Mouse (Mus musculus) liver, embryonic 14.5 days (tissue): ENCODE data around the gene Sspn. TPM values are rescaled to one million over a fixed set of nuclear protein-coding genes. Genes with fewer than 3 reads are reported as not detected.
A peak's percentile ranks its signal among the peaks of the same experiment; 100 is the strongest.

Experiments used
- ATAC-seq: fragments of 200-750 bp; cut with Nextera tagmentation; 2 replicates; pipeline ENCODE4 v1.8.0; 2017; ENCODE audit warnings: moderate number of reproducible peaks, mild to moderate bottlenecking, moderate library complexity; ENCODE audit not compliant: insufficient read depth
- DNase-seq, 3 experiments: peaks; one replicate each; pipeline ENCODE4 v3.0.0-alpha.2; 2012 to 2013; ENCODE audit warnings: low read depth in 3 of 3, low spot score in 3 of 3
- H3K27ac ChIP-seq: fragments of 300-500 bp; sonication (generic); 2 replicates; pipeline ENCODE4 v1.5.1; 2014; ENCODE audit warnings: moderate library complexity, mild to moderate bottlenecking, control low read depth, inconsistent platforms
- H3K27me3 ChIP-seq: fragments of 300-500 bp; sonication (generic); 2 replicates; pipeline ENCODE4 v1.6.1; 2014; ENCODE audit warnings: mild to moderate bottlenecking, low read length, moderate library complexity; ENCODE audit not compliant: control insufficient read depth, insufficient read depth
- H3K36me3 ChIP-seq: fragments of 300-500 bp; sonication (generic); replicated peaks from 2 replicates; pipeline ENCODE4 v1.6.1; 2014; ENCODE audit warnings: low read depth; ENCODE audit not compliant: control insufficient read depth, insufficient read depth
- H3K4me1 ChIP-seq, 2 experiments: fragments of 200-500 bp in 1 of 2; fragments of 300-500 bp in 1 of 2; sonication (generic) in 1 of 2; replicated peaks; 2 replicates each; pipeline ENCODE4 v1.6.1; 2012 to 2014; ENCODE audit warnings: antibody characterized with exemption in 1 of 2, inconsistent platforms in 1 of 2, low read length in 1 of 2; ENCODE audit not compliant: control insufficient read depth in 2 of 2, insufficient read depth in 2 of 2
- H3K4me2 ChIP-seq: fragments of 300-500 bp; sonication (generic); 2 replicates; pipeline ENCODE4 v1.6.1; 2014; ENCODE audit warnings: low read depth, mild to moderate bottlenecking, control low read depth, moderate library complexity
- H3K4me3 ChIP-seq, 2 experiments: fragments of 200-500 bp in 1 of 2; fragments of 300-500 bp in 1 of 2; sonication (generic) in 1 of 2; 2 replicates each; pipeline ENCODE4 v1.5.1; 2012 to 2014; ENCODE audit warnings: low read depth in 2 of 2, low read length in 2 of 2, mild to moderate bottlenecking in 2 of 2, control low read depth in 1 of 2, inconsistent platforms in 1 of 2, moderate library complexity in 1 of 2; ENCODE audit not compliant: insufficient read depth in 1 of 2
- H3K9ac ChIP-seq: fragments of 300-500 bp; sonication (generic); replicated peaks from 2 replicates; pipeline ENCODE4 v1.6.1; 2014; ENCODE audit warnings: mild to moderate bottlenecking, control low read depth, moderate library complexity
- H3K9me3 ChIP-seq: fragments of 300-500 bp; sonication (generic); 2 replicates; pipeline ENCODE4 v1.6.1; 2016; ENCODE audit warnings: low read length, mixed read lengths; ENCODE audit not compliant: control insufficient read depth
- CTCF ChIP-seq: IDR thresholded peaks from 2 replicates; pipeline ENCODE4 v1.5.1; 2016; ENCODE audit warnings: antibody characterized with exemption, low read depth, control low read depth
- EP300 ChIP-seq: IDR thresholded peaks from 2 replicates; pipeline ENCODE4 v1.6.1; 2016; ENCODE audit warnings: antibody characterized with exemption, low read depth
- WGBS: fragments of 180-500 bp; shearing (Covaris S2); extraction: QIAGEN DNeasy Blood & Tissue Kit; methylation state at CpG from one replicate; pipeline ENCODE4 v1.1.7; 2014; ENCODE audit not compliant: insufficient replicate concordance; 5-methylcytosine and 5-hydroxymethylcytosine counted together
- polyA plus RNA-seq, 2 experiments: library from polyadenylated mRNA; depleted of rRNA in 1 of 2; stranded (reverse) in 1 of 2; unstranded in 1 of 2; fragments of >200 nt; fragmentation: Nextera tagmentation in 1 of 2; extraction: Ambion mirVana in 1 of 2; gene quantifications; 2 replicates each; pipeline versions ENCODE4 v1.2.1 to v1.2.3; 2012 to 2014

The Sspn gene
- polyA plus RNA-seq, 2 experiments = 0.17 to 0.32 TPM

DNA sequence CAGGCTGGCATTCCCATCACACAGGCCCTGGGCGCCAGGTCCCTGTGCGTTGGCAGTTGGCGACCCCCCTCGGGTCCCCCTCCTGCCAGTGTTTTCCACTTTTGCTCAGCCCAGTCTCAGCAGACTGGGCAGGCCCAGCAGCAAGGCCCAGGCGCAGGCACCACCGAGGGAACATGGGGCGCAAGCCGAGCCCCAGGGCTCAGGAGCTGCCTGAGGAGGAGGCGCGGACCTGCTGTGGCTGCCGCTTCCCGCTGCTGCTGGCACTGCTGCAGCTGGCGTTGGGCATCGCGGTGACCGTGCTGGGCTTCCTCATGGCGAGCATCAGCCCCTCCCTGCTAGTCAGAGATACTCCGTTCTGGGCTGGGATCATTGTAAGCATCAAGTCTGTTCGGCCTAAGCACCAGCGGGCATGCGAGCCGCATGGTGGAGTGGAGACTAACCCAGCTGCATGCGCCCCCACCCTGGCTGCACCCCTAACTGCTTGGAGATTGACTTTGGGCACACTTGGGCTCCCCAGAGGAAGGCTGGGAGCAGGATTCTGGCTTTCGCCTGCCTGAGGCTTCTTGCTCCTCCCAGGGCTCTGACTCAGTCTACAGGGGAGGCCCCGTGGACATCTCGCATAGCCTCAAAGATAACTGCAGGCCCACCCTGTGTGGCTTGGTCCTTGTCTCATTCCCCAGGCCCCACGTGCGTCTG is 2.7 kb downstream of the Sspn start:
- H3K36me3 ChIP-seq = no peaks in the 10 kb centered on the region
- 0 out of 4 replicates have a peak overlapping the region, but pooled peaks of 1 of the 2 experiments have one; percentile 2 for H3K4me3 ChIP-seq
- ATAC-seq (no peak; the same call in 1 of the 2 replicates), DNase-seq (no peak)
- H3K9ac ChIP-seq = no peak overlapping the region
- 38% methylated on average over 28 of the region's 28 CpGs for WGBS
- no peaks in the 10 kb centered on the region for H3K9me3 ChIP-seq
- H3K27ac ChIP-seq = no peak overlapping the region
- TF ChIP-seq EP300 = no peak
- no peak for TF ChIP-seq CTCF
- no peaks in the 10 kb centered on the region for H3K27me3 ChIP-seq
- H3K4me2 ChIP-seq = peak overlapping the region; percentile 30
- H3K4me1 ChIP-seq = no peaks in the 10 kb centered on the region

DNA sequence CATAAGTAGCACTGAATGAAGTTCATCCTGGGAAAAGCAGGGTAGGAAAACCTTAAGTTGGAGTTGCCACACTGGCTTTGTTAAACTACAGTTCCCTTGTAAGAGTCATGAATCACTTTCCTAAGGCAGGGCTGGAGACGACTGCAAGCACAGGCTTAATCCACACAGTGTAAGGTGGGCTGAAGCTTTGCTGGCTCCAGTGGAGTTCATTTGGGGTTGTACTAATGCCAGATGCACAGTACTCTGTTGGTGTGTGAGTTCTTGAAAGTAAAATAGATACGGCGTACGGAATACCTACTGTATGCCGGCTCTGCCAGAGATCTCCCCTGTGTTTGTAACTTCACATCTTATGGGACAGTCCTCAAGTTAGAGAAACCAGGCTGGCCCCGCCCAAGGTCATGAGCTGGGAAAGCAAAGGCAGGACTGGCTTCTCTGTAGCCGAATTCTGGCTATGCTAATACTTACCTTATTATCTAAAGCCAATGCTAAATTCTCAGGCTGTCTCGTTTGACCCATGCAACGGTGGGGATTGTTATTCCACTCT is 3.3 kb downstream of the Sspn start:
- Histone ChIP-seq H3K9me3 (no peaks in the 10 kb centered on the region), H3K4me1 (no peaks in the 10 kb centered on the region), H3K9ac (no peak overlapping the region), H3K27me3 (no peaks in the 10 kb centered on the region), H3K36me3 (no peaks in the 10 kb centered on the region), H3K4me3 (no peak overlapping the region), H3K27ac (no peak overlapping the region), H3K4me2 (no peak overlapping the region)
- TF ChIP-seq CTCF (no peak), EP300 (no peak)
- DNase-seq (no peak), ATAC-seq (no peak)
- 66% methylated on average over 9 of the region's 9 CpGs for WGBS

GRCm38 (mm10) chr6:145935912-145936311 is 4.5 kb downstream of the Sspn start:
- no peaks in the 10 kb centered on the region for H3K4me1 ChIP-seq
- H3K27ac ChIP-seq = no peak overlapping the region
- no peak overlapping the region for H3K4me3 ChIP-seq
- H3K4me2 ChIP-seq = no peak overlapping the region
- no peak for TF ChIP-seq CTCF
- TF ChIP-seq EP300 = no peak
- H3K9ac ChIP-seq = no peak overlapping the region
- DNase-seq (no peak), ATAC-seq (no peak)
- H3K27me3 ChIP-seq = no peaks in the 10 kb centered on the region
- no peaks in the 10 kb centered on the region for H3K9me3 ChIP-seq
- no peaks in the 10 kb centered on the region for H3K36me3 ChIP-seq
- 76% methylated on average over 2 of the region's 2 CpGs for WGBS

DNA sequence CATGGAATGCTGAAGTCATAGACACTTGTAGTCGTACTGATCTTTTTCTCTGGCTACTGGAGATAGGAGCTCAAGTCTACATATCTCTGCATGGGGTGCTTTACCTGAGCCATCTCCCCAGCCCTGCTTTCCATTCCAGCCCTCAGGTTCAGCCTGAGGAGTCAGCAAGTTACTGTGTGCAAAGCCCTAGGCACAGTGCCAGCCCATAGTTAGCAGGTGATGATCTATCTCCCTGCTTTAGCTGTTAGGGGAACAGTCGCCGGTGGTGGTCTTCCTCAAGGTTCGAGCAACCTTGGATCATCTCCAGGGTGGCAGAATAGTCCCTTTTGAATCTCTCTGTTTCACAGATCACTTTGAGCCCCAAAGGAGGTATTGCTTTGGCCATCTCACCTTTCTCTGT is 5.1 kb downstream of the Sspn start:
- Histone ChIP-seq H3K4me1 (no peaks in the 10 kb centered on the region), H3K4me2 (no peak overlapping the region), H3K27ac (no peak overlapping the region), H3K36me3 (no peaks in the 10 kb centered on the region), H3K4me3 (no peak overlapping the region), H3K27me3 (no peaks in the 10 kb centered on the region), H3K9me3 (no peaks in the 10 kb centered on the region), H3K9ac (no peak overlapping the region)
- 81% methylated on average over 4 of the region's 4 CpGs for WGBS
- ATAC-seq = no peak
- DNase-seq = no peak
- TF ChIP-seq EP300 (no peak), CTCF (no peak)

- Histone ChIP-seq H3K9ac (no peak overlapping the region), H3K4me3 (no peak overlapping the region), H3K36me3 (no peaks in the 10 kb centered on the region), H3K4me2 (no peak overlapping the region), H3K27ac (no peak overlapping the region), H3K27me3 (no peaks in the 10 kb centered on the region), H3K4me1 (0 out of 4 replicates have a peak, but pooled peaks cover 0 to 1% of the 10 kb centered on the region in 2 experiments), H3K9me3 (no peaks in the 10 kb centered on the region)
- DNase-seq = no peak
- no peak for ATAC-seq
- WGBS = 72% methylated on average over 6 of the region's 6 CpGs
- TF ChIP-seq EP300 (no peak), CTCF (no peak)
These were observed 9.4 kb downstream of the Sspn start for GRCm38 (mm10) chr6:145940852-145941251.
